Mouse (Mus musculus): ENCODE results near the gene Apbb1ip.

DNA sequence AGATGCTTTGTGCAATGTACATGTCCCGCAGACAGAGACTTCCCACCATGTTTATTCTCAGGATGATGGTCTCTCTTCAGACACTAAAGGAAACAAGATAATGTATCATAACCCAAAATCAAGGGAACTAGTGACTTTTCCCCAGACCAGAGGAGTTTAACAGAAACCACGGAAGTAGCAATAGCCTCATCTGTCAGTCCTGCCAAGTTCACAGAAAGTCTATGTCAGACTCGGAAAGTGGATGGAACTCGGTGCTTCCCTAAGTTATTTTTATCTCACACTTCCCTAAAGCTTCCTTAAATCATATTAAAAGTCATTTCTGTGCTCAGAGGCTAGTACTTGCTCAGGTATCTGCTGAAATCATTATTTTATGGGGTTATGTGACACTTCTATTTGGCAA is 21.4 kb upstream of the Apbb1ip start:
- TF ChIP-seq CTCF (IDR thresholded peaks at IDR 0.05) (no peak), EP300 (IDR thresholded peaks at IDR 0.05) (no peak)

All from lung, postnatal 0 days (tissue).